Mouse (Mus musculus) left cerebral cortex, postnatal 14 days (tissue): Measurements from ENCODE around the gene Specc1. TPM values are rescaled to one million over a fixed set of nuclear protein-coding genes. Genes with fewer than 3 reads are reported as not detected.
"Not testable (repeated sequence)": the region's sequence is repeated elsewhere in the genome, so short reads cannot be mapped to it uniquely, and the experiment has no call there.

Experiments used
- DNase-seq, 2 experiments: peaks; one replicate each; pipeline ENCODE4 v3.0.0; 2021 to 2022; ENCODE audit warnings: low spot score in 2 of 2, mixed read lengths in 1 of 2
- intact Hi-C: fragments of 180-260 bp; cut with DNase I; formaldehyde crosslinking; loops from one replicate; pipeline ENCODE4 v1.15.1; 2025
- long read RNA-seq, 2 experiments: library from polyadenylated mRNA; stranded (forward); transcript quantifications; one replicate each; pipeline ENCODE4 v2.0.0; 2021
- total RNA-seq, 2 experiments: library from RNA; stranded (reverse); gene quantifications; 2 replicates each; pipeline ENCODE4 v1.2.3; 2021

Specc1 gene
- total RNA-seq: 10 to 100 TPM; 43.8 to 44.9 TPM
- long read RNA-seq, experiment 1, full-length matches to known transcripts: 11 of 26 reads
- long read RNA-seq, experiment 1, partial matches to known transcripts: 2 of 26 reads
- long read RNA-seq, experiment 1, other reads (novel, unspliced or antisense): 13 of 26 reads
- long read RNA-seq, experiment 2, full-length matches to known transcripts: 6 of 11 reads
- long read RNA-seq, experiment 2, partial matches to known transcripts: 0 of 11 reads
- long read RNA-seq, experiment 2, other reads (novel, unspliced or antisense): 5 of 11 reads

DNA sequence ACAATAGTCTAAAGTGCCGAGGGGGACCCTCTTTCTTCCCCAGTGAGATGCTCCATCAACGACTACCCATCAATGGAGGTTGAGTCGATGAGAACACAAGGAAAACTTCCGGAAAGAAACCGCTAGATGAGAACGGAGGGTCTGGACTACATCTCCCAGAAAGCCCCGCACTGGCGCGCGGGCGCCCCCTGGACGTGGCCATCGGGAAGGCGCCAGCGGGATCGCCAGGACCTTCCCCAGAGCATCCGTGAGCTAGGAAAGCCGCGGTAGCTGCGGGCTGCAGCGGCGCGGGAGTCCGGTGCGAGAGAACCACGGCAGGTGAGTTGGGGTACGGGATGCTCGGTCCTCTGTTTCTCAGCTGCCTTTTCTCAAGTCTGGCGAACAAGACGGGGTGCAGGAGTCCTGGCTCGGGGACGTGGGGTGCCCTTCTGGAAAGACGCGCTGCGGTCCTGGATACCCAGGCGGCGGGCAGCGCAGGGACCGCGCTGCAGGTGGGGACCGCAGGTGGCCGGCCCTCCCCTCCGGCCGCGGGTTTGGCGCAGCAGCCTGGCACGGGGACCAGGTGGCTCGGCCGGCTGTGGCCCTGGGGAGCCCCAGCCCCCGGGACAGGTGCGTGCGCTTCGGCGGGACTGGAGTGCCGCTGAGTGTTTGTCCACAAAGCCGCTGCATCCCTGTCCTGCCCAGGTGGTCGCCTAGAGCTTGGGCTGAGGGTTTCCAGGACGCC, at the start of gene Specc1:
TSS of gene Specc1 (plus strand) at position 192 of the 724 bp plus-strand sequence.
- intact Hi-C loops: loop anchor here (5.0 kb wide), 1 partner anchor 56 kb away; no protein-coding TSS in a partner anchor
- peak; percentile 90 to 96 for DNase-seq

DNA sequence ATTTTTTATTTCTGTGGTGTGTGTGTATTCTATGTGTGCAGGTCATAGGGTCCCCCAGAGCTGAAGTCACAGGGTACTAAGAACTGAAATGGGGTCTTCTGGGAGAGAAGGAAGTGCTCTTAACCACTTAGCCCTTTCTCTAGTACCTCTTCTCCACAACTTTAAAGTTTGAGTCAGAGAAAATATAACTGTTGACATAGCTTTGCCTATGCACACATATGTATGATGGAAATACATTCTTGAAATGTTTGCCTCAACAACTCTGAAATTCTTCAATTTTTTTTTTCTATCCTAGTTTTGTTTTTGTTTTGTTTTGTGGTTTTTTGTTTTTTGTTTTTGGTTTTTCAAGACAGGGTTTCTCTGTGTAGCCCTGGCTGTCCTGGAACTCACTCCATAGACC, 48.2 kb upstream of the Specc1 start:
- no peak for DNase-seq
- intact Hi-C loops: no loop called here

DNA sequence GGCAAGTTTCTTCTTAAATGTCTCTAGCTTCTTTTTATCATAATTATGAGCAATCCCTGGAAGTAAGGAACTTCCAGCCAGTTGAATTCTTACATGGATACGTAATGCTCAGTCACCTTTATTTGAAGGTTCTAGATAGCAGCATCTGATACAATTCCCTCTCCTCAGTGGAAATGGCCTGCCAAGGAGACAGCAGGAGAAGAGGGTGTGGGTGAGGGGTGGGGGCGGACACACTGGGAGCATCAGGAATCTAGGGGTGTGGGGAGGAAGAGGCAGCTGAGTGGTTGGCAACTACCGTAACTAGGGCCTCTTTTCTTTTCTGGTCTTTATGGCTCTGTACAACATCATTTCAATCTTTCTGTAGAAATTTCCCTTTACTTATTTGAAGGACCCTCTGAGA, 36.9 kb upstream of the Specc1 start:
- peak; percentile 11 to 26 for DNase-seq
- intact Hi-C loops: no loop called here

DNA sequence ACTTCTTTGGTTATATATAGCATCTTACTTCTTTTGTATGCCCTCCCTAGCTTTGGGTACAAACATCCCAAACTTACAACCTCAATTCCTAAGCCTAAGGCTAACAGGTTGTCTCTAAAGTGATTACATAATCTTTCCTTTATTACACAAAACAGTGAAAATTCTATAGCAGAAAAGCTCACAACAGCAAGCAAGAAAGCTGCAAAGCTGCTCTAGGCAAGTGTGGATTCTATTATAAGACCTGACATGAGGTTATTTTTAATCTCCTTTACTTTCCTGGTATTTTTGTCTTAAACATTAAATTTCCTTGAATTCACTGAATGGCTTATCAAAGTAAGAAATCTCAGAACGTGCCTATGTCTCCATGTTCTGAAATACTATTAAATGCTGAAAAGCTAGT, 33.3 kb upstream of the Specc1 start:
- intact Hi-C loops: no loop called here
- DNase-seq: peak in 1 of 2 experiments; percentile 21

DNA sequence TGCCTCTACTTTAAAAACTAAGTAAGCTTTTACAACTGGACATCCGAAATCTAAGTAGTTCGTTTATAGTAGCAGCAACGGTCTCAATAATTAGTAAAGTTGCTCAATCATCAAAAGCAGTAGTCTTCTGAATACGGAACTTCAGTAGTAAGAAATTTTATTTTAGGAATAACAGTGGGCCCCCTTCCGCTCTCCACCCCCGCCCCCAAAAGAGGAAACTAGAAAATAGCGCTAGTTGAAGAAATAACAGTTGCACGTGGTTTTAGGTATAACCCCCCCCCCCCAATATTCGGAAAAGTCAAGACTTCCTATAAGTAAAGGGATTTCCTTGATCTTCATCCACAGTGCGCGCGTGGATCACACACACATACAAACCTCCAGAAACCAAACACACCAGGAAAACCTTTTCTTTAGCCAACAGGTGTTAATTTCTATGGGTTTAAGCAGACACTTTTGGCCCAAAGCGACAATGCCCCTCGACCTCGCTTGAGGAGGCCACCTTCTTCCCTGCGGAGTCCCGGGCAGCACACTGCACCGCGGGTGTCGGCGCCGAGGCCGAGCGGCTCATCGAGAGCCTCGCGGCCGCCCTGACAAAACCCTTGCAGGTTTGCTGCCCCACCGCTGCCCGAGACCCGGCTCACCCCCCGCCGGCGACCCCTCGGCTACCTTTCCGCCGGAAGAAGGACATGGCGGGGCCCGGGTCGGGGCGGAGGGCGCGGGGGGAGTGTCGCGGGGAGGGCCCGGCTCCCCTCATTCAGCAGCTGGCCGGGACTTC, 27.1 kb upstream of the Specc1 start:
- DNase-seq: no peak
- intact Hi-C loops: no loop called here

DNA sequence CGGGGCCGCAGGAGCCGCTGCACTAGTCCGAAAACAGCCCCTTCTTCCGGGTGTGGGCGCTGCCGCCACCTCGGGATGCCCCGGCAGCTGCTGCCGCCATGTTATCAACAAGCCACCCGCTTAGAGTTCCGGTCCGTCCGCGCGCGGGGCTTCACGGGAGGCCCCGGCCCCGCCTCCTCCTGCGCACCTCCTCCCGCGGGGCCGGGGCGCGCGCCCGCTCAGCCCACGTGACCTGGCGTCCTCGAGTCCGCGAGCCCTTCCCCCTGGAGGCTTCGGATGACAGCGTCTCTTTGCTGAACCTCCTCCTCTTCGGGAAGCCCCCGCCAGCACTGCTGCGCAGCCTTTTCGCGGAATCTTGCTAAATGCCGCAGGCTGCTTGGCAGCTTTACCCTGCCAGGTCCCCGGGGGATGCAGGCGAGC, 26.5 kb upstream of the Specc1 start, which contains the start of gene Akap10:
TSS of gene Akap10 (minus strand) at position 155 of the 420 bp plus-strand sequence.
- intact Hi-C loops: no loop called here
- peak; percentile 96 for DNase-seq

DNA sequence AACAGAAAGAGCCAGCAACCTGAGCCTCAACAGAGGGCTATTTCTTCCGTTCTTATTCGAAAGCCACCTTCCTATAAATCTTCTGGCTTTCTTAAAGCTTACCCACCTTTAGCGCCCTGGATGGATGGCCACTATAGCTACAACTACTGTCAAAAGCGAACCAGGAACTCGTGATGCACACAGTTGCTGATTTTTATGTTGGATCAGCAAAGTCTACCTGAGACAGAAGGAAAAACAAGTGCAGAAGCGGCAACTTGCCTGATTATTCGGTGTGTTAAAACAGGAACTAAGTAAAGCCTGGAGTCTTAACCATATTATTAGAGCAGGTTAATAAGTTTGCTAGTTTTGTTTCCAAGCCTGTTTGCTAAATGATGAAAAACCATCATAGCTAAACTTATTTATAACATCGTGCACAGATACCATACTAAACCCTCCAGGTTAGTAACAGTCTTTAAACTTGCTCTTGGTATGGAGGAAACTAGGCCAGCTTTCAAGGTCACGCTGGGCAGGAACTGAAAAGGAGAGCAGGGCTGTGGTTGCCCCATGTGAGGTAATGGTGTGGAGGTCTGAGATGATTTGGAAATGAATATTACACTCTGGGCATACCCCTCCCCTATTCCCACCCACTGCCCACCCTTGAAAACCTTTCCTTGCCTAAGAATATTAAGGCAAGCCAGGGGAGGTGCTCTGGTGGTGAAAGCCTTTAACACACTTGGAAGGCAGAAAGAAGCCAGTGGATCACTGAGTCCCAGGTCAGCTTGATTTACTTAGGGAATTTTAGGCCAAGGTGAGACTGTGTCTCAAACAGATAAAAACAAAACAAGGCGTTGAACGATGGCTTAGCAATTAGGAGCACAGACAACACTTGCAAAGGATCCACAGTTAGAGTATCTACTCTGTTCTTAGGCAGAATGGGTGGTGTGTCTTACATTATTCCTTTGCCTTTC, 25.6 kb upstream of the Specc1 start:
- intact Hi-C loops: no loop called here
- peak in 1 of 2 experiments; percentile 15 for DNase-seq

DNA sequence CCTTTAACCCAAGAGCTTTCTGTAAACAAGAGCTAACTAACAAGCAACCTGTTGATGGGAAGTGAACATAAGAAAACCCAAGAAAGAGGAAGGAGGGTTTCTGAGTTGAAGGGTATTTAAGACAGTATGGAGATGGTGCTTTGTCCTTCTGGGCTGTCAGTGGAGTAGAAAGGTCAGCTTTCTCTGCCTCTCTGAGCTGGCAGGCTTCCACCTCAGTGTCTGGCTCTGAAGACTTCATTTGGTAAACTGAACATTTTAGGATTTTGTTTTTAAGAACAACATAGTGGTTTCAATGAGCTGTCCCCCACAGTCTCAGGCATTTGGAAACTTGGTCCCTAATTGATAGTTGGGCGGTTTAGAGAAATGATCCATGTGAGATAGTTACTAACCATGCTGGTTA, 18.8 kb upstream of the Specc1 start:
- intact Hi-C loops: no loop called here
- DNase-seq: no peak

DNA sequence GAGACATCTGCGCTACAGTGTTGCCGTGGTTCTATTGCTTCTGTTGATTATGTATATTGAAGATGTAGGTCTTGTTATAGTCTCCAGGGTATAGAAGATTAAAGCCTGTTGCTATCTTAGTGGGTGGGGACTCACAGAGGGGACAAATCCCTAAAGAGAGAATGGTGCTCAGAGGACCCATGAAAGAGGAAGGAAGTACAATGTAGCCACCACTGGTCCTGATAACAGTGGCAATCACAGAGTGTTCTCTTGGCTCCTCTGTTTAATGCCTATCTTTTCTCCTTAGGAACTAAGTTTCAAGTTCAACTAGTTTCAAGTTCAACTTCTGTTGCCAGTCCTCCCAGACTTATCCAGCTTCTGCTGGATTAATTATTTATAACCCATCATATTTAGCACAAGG, 13.7 kb upstream of the Specc1 start:
- intact Hi-C loops: no loop called here
- DNase-seq: no peak

DNA sequence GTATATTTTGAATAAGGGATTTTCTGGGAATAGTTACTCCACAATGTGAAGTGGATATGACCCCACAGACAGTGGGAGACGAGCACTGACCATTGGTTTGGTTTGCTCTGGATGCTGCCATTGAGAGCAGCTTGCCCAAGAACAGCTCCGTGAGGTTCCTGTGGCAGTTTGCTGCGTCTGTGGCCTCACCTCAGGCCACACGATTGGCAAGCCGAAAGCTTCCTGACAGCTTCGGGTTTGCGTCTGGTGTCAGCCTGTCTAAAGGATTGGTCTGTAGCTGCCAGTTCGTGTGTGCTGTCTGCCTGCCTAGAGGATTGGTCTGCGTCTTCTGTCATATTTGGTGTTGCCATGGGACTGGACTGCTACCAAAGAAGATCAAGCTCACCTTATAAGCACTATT, 12.1 kb upstream of the Specc1 start:
- no peak for DNase-seq
- intact Hi-C loops: no loop called here

DNA sequence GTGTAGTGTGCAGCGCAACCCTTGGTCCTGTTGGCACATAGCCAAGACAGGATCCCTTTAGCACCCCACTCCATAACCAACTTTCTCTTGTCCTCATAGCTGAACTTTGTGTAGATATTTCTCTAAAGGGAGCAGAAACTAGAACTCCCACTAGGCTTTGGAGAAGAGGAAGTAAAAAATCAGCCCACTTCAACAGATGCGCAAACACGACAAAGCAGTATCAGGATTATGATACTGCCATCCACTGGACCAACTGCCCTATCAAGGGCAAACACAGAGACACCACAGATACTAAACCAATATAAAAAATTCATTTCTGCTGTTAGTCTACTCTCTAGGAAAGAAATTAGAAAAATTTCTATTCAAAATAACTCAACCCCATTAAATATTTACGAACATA, 10.0 kb upstream of the Specc1 start:
- DNase-seq: no peak
- intact Hi-C loops: no loop called here

DNA sequence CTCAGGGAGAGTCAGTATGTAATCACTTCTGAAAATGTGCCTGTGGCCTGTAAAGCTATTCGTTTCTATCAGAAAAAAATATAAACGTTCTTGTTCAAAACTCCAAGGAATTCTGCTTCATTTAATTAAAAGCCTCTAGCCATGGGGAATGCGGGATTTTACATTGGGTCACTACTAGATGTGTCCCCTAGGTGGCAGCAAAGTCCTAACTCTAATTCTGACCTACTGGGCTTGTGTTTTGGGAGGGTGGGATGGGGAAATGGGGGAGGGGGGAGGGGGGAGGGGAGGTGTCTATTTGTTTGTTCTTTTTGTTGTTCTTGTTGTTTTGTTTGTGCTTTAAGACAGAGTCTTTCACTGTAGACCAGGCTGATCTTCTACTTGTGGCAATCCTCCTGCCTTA, 7.2 kb upstream of the Specc1 start:
- DNase-seq: peak; percentile 70 to 76
- intact Hi-C loops: no loop called here

DNA sequence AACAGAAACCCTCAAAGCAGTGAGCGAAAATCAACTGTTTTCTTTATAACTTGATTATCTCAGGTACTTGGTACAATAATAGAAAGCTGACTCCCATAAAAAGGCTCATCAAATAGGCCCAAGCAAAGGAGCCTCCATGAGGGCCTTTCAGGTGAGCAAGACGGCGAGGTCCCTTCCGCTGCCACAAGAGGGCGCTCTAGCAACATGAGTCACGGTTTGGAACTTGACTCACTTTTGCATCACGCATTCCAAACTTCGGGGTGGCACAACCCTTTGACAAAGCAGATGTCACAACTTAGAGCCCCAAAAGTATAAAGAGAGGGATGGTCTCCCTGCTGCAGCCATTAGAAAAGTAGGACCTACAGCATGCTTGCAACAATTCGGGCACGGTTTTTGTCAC, 5.9 kb upstream of the Specc1 start:
- intact Hi-C loops: loop anchor here (2.0 to 5.0 kb wide), 3 partner anchors 94 to 330 kb away; partner anchors contain the start of genes Ttc19 and Zswim7

DNA sequence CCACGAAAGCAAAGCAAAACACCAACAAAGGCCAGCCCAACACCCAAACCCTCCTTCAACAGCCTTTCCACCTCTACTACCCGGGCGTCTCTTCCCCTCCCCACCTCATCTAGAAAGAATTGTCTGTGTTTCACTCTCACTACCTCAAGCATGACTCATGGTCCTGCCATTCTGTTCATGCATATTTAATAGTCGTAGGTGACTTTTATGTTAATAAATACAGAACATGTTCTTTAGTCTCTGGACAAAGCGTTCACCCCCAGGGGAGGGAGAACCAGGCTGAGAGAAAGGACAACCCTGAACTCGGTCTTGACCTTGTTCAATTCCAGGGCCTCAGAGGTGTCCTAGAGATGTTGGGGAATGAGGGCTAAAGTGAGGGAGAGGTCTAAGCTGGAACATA, 1.4 kb upstream of the Specc1 start:
- intact Hi-C loops: loop anchor here (5.0 kb wide), 1 partner anchor 57 kb away; no protein-coding TSS in a partner anchor
- DNase-seq: no peak

More for the DNA sequence above, 5.9 kb upstream of the Specc1 start:
- peak; percentile 85 to 92 for DNase-seq

DNA sequence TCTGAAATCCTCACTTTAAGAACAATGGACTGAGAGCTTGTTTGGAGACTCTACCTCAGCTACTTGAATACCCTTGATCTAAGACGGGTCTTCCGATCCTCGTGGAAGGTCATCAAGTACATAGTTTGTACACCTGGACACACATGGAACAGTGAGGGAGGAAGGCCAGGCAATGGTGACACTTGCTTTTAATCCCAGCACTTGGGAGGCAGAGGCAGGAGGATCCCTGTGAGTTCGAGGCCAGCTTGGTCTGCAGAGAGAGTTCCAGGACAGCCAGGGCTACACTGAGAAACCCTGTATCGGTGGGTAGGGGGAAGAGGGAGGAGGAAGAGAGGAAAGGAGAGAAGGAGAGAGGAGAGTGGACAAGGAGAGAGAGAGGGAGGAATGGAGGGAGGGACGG, 612 bp upstream of the Specc1 start:
- intact Hi-C loops: loop anchor here (5.0 kb wide), 1 partner anchor 56 kb away; no protein-coding TSS in a partner anchor
- no peak for DNase-seq

DNA sequence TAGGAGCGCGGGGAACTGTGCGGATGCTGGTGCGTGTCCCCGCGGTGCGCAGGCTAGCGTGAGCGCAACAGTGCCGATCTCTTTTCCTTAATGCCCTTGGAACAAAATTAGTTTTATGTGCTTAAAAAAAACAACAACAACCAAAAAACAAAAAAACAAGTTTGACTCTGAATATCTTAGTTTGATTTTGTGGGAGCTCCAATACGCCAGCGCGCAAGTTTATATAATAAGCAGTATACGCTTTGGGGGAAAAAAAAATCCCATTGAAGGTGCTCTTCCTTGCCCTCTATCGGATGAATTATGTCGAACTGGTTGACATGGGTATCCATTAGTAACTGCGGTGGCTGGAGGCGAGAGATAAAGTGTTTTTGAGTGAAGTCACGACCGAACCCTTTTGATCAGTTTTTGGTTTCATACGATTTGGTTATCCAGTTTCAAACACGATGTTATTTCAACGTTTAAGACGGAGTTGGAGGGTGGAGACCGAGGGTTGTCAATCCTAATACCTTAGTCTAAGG, 792 bp downstream of the Specc1 start:
- intact Hi-C loops: loop anchor here (5.0 kb wide), 1 partner anchor 55 kb away; no protein-coding TSS in a partner anchor
- peak; percentile 12 to 23 for DNase-seq

DNA sequence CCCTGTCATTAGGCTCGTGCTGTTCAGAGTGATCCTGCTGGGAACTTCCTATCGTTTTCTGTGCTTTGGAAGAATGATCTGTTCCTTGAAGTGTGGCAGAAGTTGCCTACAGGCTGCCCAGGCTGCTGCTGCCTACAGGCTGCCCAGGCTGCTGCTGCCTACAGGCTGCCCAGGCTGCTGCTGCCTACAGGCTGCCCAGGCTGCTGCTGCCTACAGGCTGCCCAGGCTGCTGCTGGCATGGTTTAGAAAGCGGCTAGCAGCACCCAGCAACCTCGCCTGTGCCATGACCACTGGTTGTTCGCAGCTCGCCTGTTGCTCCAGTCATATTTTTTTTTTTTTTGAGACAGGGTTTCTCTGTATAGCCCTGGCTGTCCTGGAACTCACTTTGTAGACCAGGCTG, 2.1 kb downstream of the Specc1 start:
- not testable (repeated sequence) for DNase-seq
- intact Hi-C loops: loop anchor here (5.0 kb wide), 1 partner anchor 54 kb away; no protein-coding TSS in a partner anchor

DNA sequence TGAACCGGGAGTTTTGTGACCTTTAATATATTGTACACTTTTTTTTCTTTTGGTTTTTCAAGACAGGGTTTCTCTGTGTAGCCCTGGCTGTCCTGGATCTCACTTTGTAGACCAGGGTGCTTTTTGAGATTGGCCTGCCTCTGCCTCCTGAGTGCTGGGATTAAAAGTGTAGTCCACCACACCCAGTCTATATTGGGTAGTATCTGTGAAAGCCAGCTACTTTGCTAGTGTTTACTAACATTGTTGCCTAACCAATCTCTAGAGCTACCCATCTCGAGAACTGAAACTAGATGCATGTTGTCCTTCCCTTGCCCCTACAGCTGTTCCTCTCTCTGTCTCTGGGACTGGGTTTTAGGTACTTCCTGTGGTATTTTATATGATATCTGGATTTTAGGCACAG, 3.5 kb downstream of the Specc1 start:
- intact Hi-C loops: no loop called here
- DNase-seq: no peak
